Mouse (Mus musculus) brown adipose tissue, adult 24 weeks (tissue): Measurements from ENCODE around the gene Olfr1143. TPM values are rescaled to one million over a fixed set of nuclear protein-coding genes. Genes with fewer than 3 reads are reported as not detected.

Experiments
- H3K27ac ChIP-seq: fragments of 200-500 bp; replicated peaks from 2 replicates; pipeline ENCODE4 v1.5.1; 2012; ENCODE audit warnings: low read depth, mild to moderate bottlenecking, low read length
- H3K4me1 ChIP-seq: fragments of 200-500 bp; 2 replicates; pipeline ENCODE4 v1.6.1; 2012; ENCODE audit warnings: low read length, mixed read lengths; ENCODE audit not compliant: control insufficient read depth, insufficient read depth, insufficient read length
- H3K4me3 ChIP-seq: fragments of 200-500 bp; 2 replicates; pipeline ENCODE4 v1.5.1; 2012; ENCODE audit warnings: low read depth, mild to moderate bottlenecking, low read length, moderate library complexity; ENCODE audit not compliant: insufficient read depth
- polyA plus RNA-seq: library from polyadenylated mRNA; stranded (reverse); fragments of >200 nt; gene quantifications from 2 replicates; pipeline ENCODE4 v1.2.4, GENCODE M21; 2012; ENCODE audit not compliant: missing spikeins, insufficient read depth, insufficient read length

The Olfr1143 gene
- not detected in 2 replicates for polyA plus RNA-seq

GRCm38 (mm10) chr2:87800292-87800691 lies at the start of gene Olfr1143:
TSS of gene Olfr1143 (plus strand) at chr2:87800592.
- Histone ChIP-seq H3K4me1 (no peaks in the 10 kb centered on the region), H3K27ac (no peak within 1 kb of the TSS), H3K4me3 (no peak within 1 kb of the TSS)

GRCm38 (mm10) chr2:87753891-87754290 lies 46.5 kb upstream of the Olfr1143 start, which contains the start of gene Olfr1141:
TSS of gene Olfr1141 (minus strand) at chr2:87753991.
- no peak within 1 kb of the TSS for H3K27ac ChIP-seq
- no peaks in the 10 kb centered on the region for H3K4me1 ChIP-seq
- no peak within 1 kb of the TSS for H3K4me3 ChIP-seq

- no peak overlapping the region for H3K27ac ChIP-seq
- no peaks in the 10 kb centered on the region for H3K4me1 ChIP-seq
- no peak overlapping the region for H3K4me3 ChIP-seq
Observed at GRCm38 (mm10) chr2:87776143-87776542, 24.2 kb upstream of the Olfr1143 start.

GRCm38 (mm10) chr2:87779183-87779582 lies 21.2 kb upstream of the Olfr1143 start, which contains the start of gene Olfr152:
TSS of gene Olfr152 (plus strand) at chr2:87779483.
- H3K4me1 ChIP-seq, result no peaks in the 10 kb centered on the region
- no peak within 1 kb of the TSS for H3K4me3 ChIP-seq
- no peak within 1 kb of the TSS for H3K27ac ChIP-seq

- no peak within 1 kb of the TSS for H3K4me3 ChIP-seq
- no peak within 1 kb of the TSS for H3K27ac ChIP-seq
- H3K4me1 ChIP-seq, result no peaks in the 10 kb centered on the region
Observed at GRCm38 (mm10) chr2:87809522-87809921, 9.1 kb downstream of the Olfr1143 start, which contains the start of gene Olfr1145. TSS of gene Olfr1145 (plus strand) at chr2:87809822.

GRCm38 (mm10) chr2:87830233-87830632 lies 29.8 kb downstream of the Olfr1143 start, which contains the start of gene Olfr1148:
TSS of gene Olfr1148 (plus strand) at chr2:87830533.
- Histone ChIP-seq H3K4me3 (no peak within 1 kb of the TSS), H3K27ac (no peak within 1 kb of the TSS), H3K4me1 (no peaks in the 10 kb centered on the region)

- Histone ChIP-seq H3K4me1 (no peaks in the 10 kb centered on the region), H3K27ac (no peak within 1 kb of the TSS), H3K4me3 (no peak within 1 kb of the TSS)
Observed at GRCm38 (mm10) chr2:87843693-87844092, 43.3 kb downstream of the Olfr1143 start, which contains the start of gene Olfr1150-ps1. TSS of gene Olfr1150-ps1 (plus strand) at chr2:87843993.

Other genes starting within 250 kb of the Olfr1143 start
- gene Olfr1129, start 226.7 kb upstream of the Olfr1143 start, polyA plus RNA-seq, result not detected in 2 replicates
- not detected in 2 replicates for gene Olfr1130, start 194.4 kb upstream of the Olfr1143 start, polyA plus RNA-seq
- gene Olfr1131, start 173.5 kb upstream of the Olfr1143 start, polyA plus RNA-seq, result not detected in 2 replicates
- gene Olfr1132, start 163.1 kb upstream of the Olfr1143 start, polyA plus RNA-seq, result not detected in 2 replicates
- not detected in 2 replicates for gene Olfr1133, start 153.2 kb upstream of the Olfr1143 start, polyA plus RNA-seq
- not detected in 2 replicates for gene Olfr1134, start 142.1 kb upstream of the Olfr1143 start, polyA plus RNA-seq
- gene Olfr1135, start 126.9 kb upstream of the Olfr1143 start, polyA plus RNA-seq, result not detected in 2 replicates
- not detected in 2 replicates for gene Olfr1136, start 106.6 kb upstream of the Olfr1143 start, polyA plus RNA-seq
- not detected in 2 replicates for gene Olfr1137, start 87.4 kb upstream of the Olfr1143 start, polyA plus RNA-seq
- gene Olfr1138, start 60.6 kb upstream of the Olfr1143 start, polyA plus RNA-seq, result not detected in 2 replicates
- not detected in 2 replicates for gene Olfr1140, start 56.8 kb upstream of the Olfr1143 start, polyA plus RNA-seq
- not detected in 2 replicates for gene Olfr1141, start 46.6 kb upstream of the Olfr1143 start, polyA plus RNA-seq
- gene Olfr152, start 21.1 kb upstream of the Olfr1143 start, polyA plus RNA-seq, result not detected in 2 replicates
- gene Olfr1145, start 9.2 kb downstream of the Olfr1143 start, polyA plus RNA-seq, result not detected in 2 replicates
- not detected in 2 replicates for gene Olfr1148, start 29.9 kb downstream of the Olfr1143 start, polyA plus RNA-seq
- not detected in 2 replicates for gene Olfr1150-ps1, start 43.4 kb downstream of the Olfr1143 start, polyA plus RNA-seq
- gene Olfr1151, start 55.3 kb downstream of the Olfr1143 start, polyA plus RNA-seq, result not detected in 2 replicates
- not detected in 2 replicates for gene Olfr1152, start 65.9 kb downstream of the Olfr1143 start, polyA plus RNA-seq
- not detected in 2 replicates for gene Olfr1153, start 94.4 kb downstream of the Olfr1143 start, polyA plus RNA-seq
- gene Olfr1154, start 104.6 kb downstream of the Olfr1143 start, polyA plus RNA-seq, result not detected in 2 replicates
- not detected in 2 replicates for gene Olfr1155, start 144.5 kb downstream of the Olfr1143 start, polyA plus RNA-seq
- not detected in 2 replicates for gene Olfr1156, start 152.5 kb downstream of the Olfr1143 start, polyA plus RNA-seq
- not detected in 2 replicates for gene Olfr1157, start 167.7 kb downstream of the Olfr1143 start, polyA plus RNA-seq
- gene Olfr74, start 174.1 kb downstream of the Olfr1143 start, polyA plus RNA-seq, result not detected in 2 replicates
- not detected in 2 replicates for gene Olfr1158, start 189.5 kb downstream of the Olfr1143 start, polyA plus RNA-seq
- gene Olfr1160, start 207.7 kb downstream of the Olfr1143 start, polyA plus RNA-seq, result not detected in 2 replicates
- not detected in 2 replicates for gene Olfr1161, start 222.2 kb downstream of the Olfr1143 start, polyA plus RNA-seq
- gene Olfr73, start 237.1 kb downstream of the Olfr1143 start, polyA plus RNA-seq, result not detected in 2 replicates